Mouse (Mus musculus) E14TG2a.4 (cell line): ENCODE measurements around the gene Epha4.

ENCODE experiments used
- CTCF ChIP-seq: conservative IDR thresholded peaks from 2 replicates; pipeline ENCODE4 v1.5.1; 2014; ENCODE audit warnings: low read length
- NANOG ChIP-seq: IDR thresholded peaks from 2 replicates; pipeline ENCODE4 v1.6.1; 2014; ENCODE audit warnings: borderline replicate concordance, low read length, mixed read lengths
- POU5F1 ChIP-seq: IDR thresholded peaks from 2 replicates; pipeline ENCODE4 v1.6.1; 2014; ENCODE audit warnings: low read length, borderline replicate concordance

DNA sequence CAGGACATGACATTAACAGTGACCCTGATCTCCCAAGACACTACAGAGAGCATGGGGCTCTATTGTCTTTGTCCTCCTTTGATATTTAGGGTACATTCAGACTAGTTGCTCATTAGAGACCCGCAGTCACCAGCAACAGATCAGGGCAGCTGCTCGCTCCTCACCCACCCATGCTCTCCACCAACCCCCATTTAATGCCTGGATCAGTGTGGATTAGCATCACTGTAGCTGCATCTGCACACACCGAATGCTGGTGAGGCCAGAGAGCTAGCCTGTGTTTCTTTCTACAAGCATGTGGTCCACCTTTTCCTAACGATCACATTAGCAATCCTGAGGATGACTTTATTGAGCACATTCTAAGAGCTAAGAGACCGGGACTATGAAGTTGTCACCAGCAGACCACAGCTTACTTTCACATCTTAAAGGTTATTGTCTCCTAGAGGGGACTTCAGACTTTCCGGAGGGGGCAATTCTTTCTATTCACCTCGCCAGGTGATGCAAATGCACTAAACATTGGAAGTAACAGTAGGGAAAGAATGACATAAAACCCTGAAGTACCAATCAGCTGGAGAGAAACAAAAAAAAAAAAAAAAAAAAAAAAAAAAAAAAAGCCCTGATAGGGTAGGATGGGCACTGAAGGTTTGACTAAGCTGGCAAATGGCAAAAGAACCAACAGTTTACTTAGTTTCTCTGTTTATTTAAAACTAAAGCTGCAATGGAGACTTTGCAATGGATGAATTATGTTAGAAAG lies 58.0 kb downstream of the Epha4 start:
- TF ChIP-seq CTCF: no peak
- no peak for TF ChIP-seq NANOG
- TF ChIP-seq POU5F1: no peak
